Mouse (Mus musculus) gastrocnemius, adult 2 months (tissue): Measurements from ENCODE around the gene Camk2n1. TPM values are rescaled to one million over a fixed set of nuclear protein-coding genes. Genes with fewer than 3 reads are reported as not detected.

Source experiments
- DNase-seq: peaks from one replicate; pipeline ENCODE4 v3.0.0; 2022
- H3K27ac ChIP-seq: fragments of 200-600 bp; 2 replicates; pipeline ENCODE4 v1.8.1; 2022; ENCODE audit warnings: mild to moderate bottlenecking
- H3K4me3 ChIP-seq: fragments of 200-600 bp; 2 replicates; pipeline ENCODE4 v1.8.1; 2022; ENCODE audit warnings: mild to moderate bottlenecking, moderate library complexity
- CTCF ChIP-seq: fragments of 200-600 bp; IDR thresholded peaks from 2 replicates; pipeline ENCODE4 v1.8.1; 2022; ENCODE audit warnings: antibody characterized with exemption, mild to moderate bottlenecking, moderate library complexity
- intact Hi-C: fragments of 180-260 bp; cut with DNase I; formaldehyde crosslinking; loops from one replicate; pipeline ENCODE4 v1.15.1; 2025
- total RNA-seq, 2 experiments: library from RNA; stranded (reverse); gene quantifications; 2 replicates each; pipeline ENCODE4 v1.2.3; 2021

Camk2n1 gene
- total RNA-seq, 2 experiments from 2014 or later: 5.8 to 7.0 TPM

- no peak for TF ChIP-seq CTCF
- DNase-seq: no peak
- Histone ChIP-seq H3K27ac (no peak overlapping the region), H3K4me3 (no peak overlapping the region)
- intact Hi-C loops: no loop called here
Observed at GRCm38 (mm10) chr4:138488241-138488640, 34.1 kb downstream of the Camk2n1 start.

DNA sequence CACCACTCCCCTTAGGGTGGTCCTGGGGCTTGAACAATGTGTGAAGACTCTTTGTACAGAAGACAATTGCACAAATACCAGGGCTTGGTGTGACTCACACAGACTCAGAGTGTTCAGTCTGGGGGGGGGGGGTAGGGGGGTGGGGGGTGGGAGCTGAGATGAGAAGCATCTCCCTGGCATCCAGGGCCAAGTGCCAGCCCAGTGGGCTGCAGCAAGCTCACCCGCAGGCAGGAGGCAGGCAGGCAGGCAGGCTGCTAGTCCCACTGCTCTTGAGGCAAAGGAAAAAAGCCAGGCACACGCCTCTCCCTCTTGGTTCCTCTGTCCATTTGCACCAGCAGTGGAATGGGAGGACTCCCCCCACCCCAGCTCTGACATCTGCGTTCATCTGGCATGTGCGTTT is 37.0 kb downstream of the Camk2n1 start:
- no peak for TF ChIP-seq CTCF
- no peak for DNase-seq
- intact Hi-C loops: no loop called here
- H3K4me3 ChIP-seq: no peak overlapping the region
- no peak overlapping the region for H3K27ac ChIP-seq

DNA sequence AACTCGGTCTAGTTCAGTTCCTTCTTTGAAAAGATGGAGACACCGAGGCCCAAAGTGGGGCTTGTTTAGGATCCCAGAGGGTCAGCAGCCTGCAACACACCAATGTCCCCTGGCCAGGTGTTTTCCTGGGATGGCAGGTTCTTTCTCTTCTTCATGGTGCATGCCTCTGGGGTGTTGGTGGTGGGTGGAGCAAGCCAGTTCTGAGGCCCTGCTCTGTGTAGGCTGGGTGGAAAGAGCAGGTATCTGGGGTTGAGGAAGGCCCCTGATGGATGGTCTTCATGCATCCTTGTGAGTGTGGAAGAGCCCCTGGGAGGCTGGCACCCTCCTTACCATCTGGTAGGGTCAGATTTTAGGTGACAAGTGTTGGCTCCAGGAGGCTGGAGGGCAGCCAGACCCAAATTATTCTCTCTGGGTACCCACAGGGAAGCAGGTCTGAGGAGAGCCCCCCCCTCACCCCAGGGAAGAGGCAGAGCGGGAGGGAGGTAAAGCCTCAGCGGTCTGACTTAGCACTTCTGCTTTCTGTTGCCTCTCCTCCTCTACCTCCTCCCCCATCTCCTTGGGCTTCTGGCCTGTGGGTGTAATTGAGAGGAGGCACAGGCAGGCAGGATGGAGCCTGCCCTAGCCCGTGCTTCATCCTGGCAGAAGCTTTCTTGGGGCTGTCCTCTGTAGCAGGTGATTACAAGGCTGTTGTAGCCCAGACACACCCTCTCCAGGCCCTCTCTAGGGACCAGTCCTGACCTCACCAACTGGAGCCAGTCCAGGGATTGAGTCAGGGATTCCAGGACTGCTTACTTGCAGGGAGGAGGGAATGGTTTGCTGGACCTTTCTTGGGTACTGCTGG is 39.3 kb downstream of the Camk2n1 start:
- DNase-seq: peak; percentile 89
- Histone ChIP-seq H3K27ac (no peak overlapping the region), H3K4me3 (no peak overlapping the region)
- intact Hi-C loops: no loop called here
- TF ChIP-seq CTCF: no peak

DNA sequence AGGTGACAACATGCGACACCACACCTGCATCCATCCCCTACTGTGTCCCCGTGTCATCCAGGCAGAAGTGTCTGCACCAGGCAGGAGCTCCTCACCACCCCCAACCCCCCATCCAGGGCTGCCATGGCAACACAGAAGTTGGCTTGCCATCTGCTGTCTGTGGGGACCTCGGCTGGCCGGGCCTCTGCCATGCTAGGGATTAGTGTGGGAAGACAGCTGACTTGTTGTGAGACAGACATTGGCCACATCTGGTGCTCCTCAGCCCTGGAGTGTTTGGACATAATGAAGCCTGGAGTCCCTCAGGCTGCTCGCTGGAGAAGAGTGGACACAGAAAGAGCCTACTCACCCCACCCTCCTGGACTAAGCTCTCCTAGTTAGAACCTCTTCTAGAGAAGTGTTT is 40.8 kb downstream of the Camk2n1 start:
- intact Hi-C loops: no loop called here
- DNase-seq: peak; percentile 67
- no peak for TF ChIP-seq CTCF
- no peak overlapping the region for H3K4me3 ChIP-seq
- H3K27ac ChIP-seq: peak overlapping the region; percentile 24; the same call in 1 of the 2 replicates

- intact Hi-C loops: no loop called here
- DNase-seq: peak; percentile 46
- no peak for TF ChIP-seq CTCF
- Histone ChIP-seq H3K4me3 (peak overlapping the region; percentile 28), H3K27ac (peak overlapping the region; percentile 66)
Observed at GRCm38 (mm10) chr4:138495775-138496174, 41.7 kb downstream of the Camk2n1 start.

GRCm38 (mm10) chr4:138496746-138497520 is 42.8 kb downstream of the Camk2n1 start:
- TF ChIP-seq CTCF: no peak
- no peak for DNase-seq
- no peak overlapping the region for H3K4me3 ChIP-seq
- no peak overlapping the region for H3K27ac ChIP-seq
- intact Hi-C loops: no loop called here

DNA sequence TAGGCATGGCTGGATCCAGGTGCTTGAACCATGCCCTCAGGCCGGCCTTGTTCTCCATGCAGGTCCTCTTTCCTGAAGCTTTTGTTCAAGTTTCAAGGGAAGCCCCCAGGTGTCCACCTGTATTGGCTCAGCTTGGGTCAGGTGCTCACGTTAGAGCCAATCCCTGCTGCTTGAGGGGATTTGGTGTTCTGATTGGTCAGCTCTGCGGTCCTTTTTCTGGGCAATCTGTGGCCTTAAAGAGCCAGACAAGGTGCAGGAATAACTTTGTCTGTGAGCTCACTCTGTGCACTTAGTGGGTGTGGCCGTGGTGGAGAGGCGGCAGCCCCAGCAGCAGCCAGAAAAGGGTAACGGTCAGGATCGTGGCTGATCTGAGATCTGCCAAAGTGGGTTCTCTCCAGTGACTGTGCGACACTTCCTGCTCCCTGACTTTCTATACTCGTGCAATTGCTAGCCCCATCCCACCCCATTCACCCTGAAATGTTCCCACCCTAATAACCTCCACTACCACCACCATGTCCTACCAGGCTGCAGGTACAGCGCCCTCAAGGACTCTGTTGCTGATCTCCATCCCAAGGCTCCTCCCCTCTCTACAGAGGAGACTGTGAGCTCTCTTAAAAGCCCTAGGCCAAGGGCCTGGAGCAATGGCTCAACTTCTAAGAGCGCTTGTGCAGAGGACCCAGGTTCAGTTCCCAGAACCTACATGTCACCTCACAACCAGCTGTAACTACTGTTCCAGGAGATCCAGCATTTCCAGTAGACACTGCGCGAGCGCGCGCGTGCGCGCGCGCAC is 45.9 kb downstream of the Camk2n1 start:
- TF ChIP-seq CTCF: no peak
- intact Hi-C loops: loop anchor here (5.0 kb wide), 1 partner anchor 38 kb away; no protein-coding TSS in a partner anchor
- no peak for DNase-seq
- Histone ChIP-seq H3K4me3 (no peak overlapping the region), H3K27ac (no peak overlapping the region)

DNA sequence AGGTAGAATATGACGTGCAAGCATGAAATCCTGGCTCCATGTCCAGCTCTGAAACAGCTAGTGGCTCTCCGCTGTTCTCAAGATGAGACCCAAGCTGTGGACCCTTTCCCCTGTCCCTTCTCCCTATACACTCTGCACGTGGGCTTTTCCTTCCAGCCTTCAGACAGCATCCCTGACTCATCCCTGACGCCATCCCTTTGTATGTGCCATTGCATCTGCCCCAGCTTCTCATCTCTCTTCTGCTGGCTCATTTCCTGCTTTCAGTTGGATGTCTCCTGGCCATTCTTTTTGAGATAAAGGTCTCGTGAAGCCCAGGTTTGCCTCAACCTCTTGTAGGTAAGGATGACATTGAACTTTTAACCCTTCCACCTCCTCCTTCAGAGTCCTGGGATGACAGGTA is 46.9 kb downstream of the Camk2n1 start:
- intact Hi-C loops: loop anchor here (5.0 kb wide), 1 partner anchor 39 kb away; no protein-coding TSS in a partner anchor
- DNase-seq: no peak
- Histone ChIP-seq H3K27ac (no peak overlapping the region), H3K4me3 (no peak overlapping the region)
- TF ChIP-seq CTCF: no peak

GRCm38 (mm10) chr4:138504632-138505101 is 50.6 kb downstream of the Camk2n1 start:
- intact Hi-C loops: loop anchor here (2.0 to 5.0 kb wide), 2 partner anchors 42 to 58 kb away; no protein-coding TSS in a partner anchor
- no peak for TF ChIP-seq CTCF
- H3K4me3 ChIP-seq: no peak overlapping the region
- peak; percentile 53 for DNase-seq
- no peak overlapping the region for H3K27ac ChIP-seq

DNA sequence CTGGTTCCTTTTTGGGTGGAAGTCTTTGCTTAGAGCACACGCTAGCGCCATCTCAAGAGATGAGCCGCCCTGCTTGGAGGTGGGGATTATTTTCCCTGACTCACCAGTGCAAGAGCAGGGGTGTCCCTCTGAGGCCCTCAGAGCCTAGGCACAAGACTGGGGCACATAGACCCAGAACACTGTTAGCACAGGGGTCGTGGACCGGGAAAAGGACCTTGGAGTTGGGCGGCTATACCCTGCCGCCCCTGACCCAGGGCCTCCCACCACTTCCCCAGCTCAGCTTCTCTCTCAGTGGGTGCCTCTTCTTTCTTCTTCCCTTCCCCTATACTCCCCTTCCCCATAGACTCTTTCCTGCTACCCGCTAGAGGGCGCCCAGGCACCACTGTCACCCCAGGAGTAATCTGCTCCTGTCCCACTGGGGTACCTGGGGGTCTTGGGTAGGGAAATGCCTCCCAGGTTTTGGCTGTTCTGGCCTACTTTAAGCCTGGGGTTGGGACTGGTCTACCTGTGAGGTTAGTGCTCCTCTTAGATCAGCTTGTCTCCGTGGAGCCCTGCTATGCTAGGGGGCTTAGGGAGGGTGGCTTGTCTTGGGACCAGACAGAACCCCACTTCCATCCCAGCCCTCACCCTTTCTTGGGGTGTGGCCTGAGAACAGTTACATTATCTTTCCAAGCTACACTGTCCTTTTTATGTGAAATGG is 51.2 kb downstream of the Camk2n1 start:
- no peak overlapping the region for H3K27ac ChIP-seq
- peak; percentile 68 for TF ChIP-seq CTCF
- no peak overlapping the region for H3K4me3 ChIP-seq
- intact Hi-C loops: loop anchor here (2.0 kb wide), 1 partner anchor 57 kb away; no protein-coding TSS in a partner anchor
- peak; percentile 47 for DNase-seq

- intact Hi-C loops: no loop called here
- Histone ChIP-seq H3K27ac (no peak overlapping the region), H3K4me3 (no peak overlapping the region)
- no peak for TF ChIP-seq CTCF
- DNase-seq: no peak
Observed at GRCm38 (mm10) chr4:138507903-138508302, 53.8 kb downstream of the Camk2n1 start.

Other genes with a start within 250 kb of the Camk2n1 start
- gene Hp1bp3, start 238.0 kb upstream of the Camk2n1 start, total RNA-seq: 10 to 100 TPM; 50.8 to 67.8 TPM
- gene Sh2d5, start 203.9 kb upstream of the Camk2n1 start, total RNA-seq: under 1 TPM in 1 of 2 experiments, not detected in 1; 0.28 TPM
- under 1 TPM in 1 of 2 experiments, not detected in 1; 0.11 TPM for gene Kif17, start 203.9 kb upstream of the Camk2n1 start, total RNA-seq
- gene Ddost, start 149.6 kb upstream of the Camk2n1 start, total RNA-seq: 10 to 100 TPM; 29.1 to 34.3 TPM
- gene Pink1, start 128.0 kb upstream of the Camk2n1 start, total RNA-seq: 100 to 1,000 TPM; 652 to 780 TPM
- 1 to 10 TPM in 1 of 2 experiments, under 1 TPM in 1; 0.56 to 1.2 TPM for gene Cda, start 86.3 kb upstream of the Camk2n1 start, total RNA-seq
- gene Fam43b, start 57.8 kb upstream of the Camk2n1 start, total RNA-seq: not detected
- gene Mul1, start 19.6 kb upstream of the Camk2n1 start, total RNA-seq: 10 to 100 TPM; 37.5 to 45.5 TPM
- not detected for gene Vwa5b1, start 181.6 kb downstream of the Camk2n1 start, total RNA-seq